Mouse (Mus musculus) activated CD4-positive, CD25-positive, alpha-beta regulatory T cell, adult 9 weeks (primary cell): ENCODE data around the gene Vmn2r97. TPM values are rescaled to one million over a fixed set of nuclear protein-coding genes. Genes with fewer than 3 reads are reported as not detected.

Experiments
- polyA plus RNA-seq: library from polyadenylated mRNA; unstranded; fragments of 100-300 nt; shearing (Covaris generic); gene quantifications from one replicate; pipeline ENCODE4 v1.2.1, GENCODE M21; 2017

Gene Vmn2r97
- 3.9 TPM for polyA plus RNA-seq

GRCm38 (mm10) chr17:18914000-18914399, at the start of gene Vmn2r97:
Gene Vmn2r97, plus strand, starts transcription at chr17:18914300.

Other genes starting within 250 kb of the Vmn2r97 start
- gene Vmn2r98, start 139.2 kb downstream of the Vmn2r97 start, polyA plus RNA-seq, result not detected